Mouse (Mus musculus) brain, embryonic 14.5 days (tissue): ENCODE results near the gene Rxylt1.

ENCODE experiments used
- CTCF ChIP-seq: fragments of 200-500 bp; IDR thresholded peaks from 2 replicates; pipeline ENCODE4 v1.5.1; 2012; ENCODE audit warnings: inconsistent platforms, mild to moderate bottlenecking, moderate library complexity, borderline replicate concordance; ENCODE audit not compliant: insufficient read depth, insufficient read length; ENCODE audit errors: extremely low read depth
- POLR2A ChIP-seq: fragments of 200-500 bp; IDR thresholded peaks from 2 replicates; pipeline ENCODE4 v1.6.1; 2012; ENCODE audit warnings: mild to moderate bottlenecking, inconsistent platforms, borderline replicate concordance; ENCODE audit not compliant: poor library complexity, insufficient read depth, insufficient read length, severe bottlenecking; ENCODE audit errors: extremely low read depth

DNA sequence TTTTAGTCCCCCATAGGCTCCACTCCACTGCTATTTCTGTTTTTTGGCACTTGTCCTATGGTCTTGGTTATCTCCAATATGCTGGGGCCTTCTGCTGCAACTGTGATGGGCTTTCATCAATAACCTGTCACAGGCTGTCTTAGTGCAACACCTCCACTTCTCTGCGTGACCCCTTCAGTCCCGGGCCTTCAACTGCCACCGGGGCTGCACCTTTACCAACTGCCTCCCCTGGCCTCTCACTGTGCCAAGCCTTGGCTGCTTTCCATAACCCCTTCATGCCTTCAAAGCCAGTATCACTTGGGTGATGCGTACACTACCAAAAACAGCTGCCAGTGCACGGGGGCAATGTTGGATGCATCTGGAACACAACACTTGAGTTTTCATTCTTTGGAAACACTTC is 5.5 kb upstream of the Rxylt1 start:
- no peak for TF ChIP-seq POLR2A
- no peak for TF ChIP-seq CTCF
